In genomic region chr4:139743626-139744025, GRCm38 (mm10) we compare ENCODE assay signal across 14 mouse cellular contexts.
"Had no signal": no experiment of that assay in that cellular context is flagged by ENCODE, and none has a peak within 500 bp of the region (broad histone marks: within the 10 kb centered on the region; RNA-seq: fewer than 3 reads in every experiment).

No protein-coding gene starts in this region.

- H3K4me3 ChIP-seq: layer of hippocampus, adult 2 months; liver, embryonic 12.5 days; liver, embryonic 15.5 days had no signal

- DNase-seq: kidney, adult 18-20 months; kidney, postnatal 25 days; layer of hippocampus, adult 9-11 months; lung, adult 2 months; lung, postnatal 14 days; lung, postnatal 4 days; midbrain, embryonic 14.5 days; thymus, postnatal 25 days had no signal

- H3K36me3 ChIP-seq: liver, embryonic 12.5 days; liver, embryonic 15.5 days had no signal

- H3K27me3 ChIP-seq: liver, embryonic 12.5 days; liver, embryonic 15.5 days had no signal

- H3K9ac ChIP-seq: liver, embryonic 12.5 days; liver, embryonic 15.5 days had no signal

- H3K4me2 ChIP-seq: liver, embryonic 12.5 days; liver, embryonic 15.5 days had no signal

- H3K9me3 ChIP-seq: liver, embryonic 12.5 days; liver, embryonic 15.5 days had no signal

- ATAC-seq: inflammation-experienced regulatory T-cells, adult 6 months; intestine, embryonic 16.5 days; liver, embryonic 12.5 days had no signal

- H3K27ac ChIP-seq: kidney, postnatal 0 days; layer of hippocampus, adult 2 months; liver, embryonic 12.5 days; liver, embryonic 15.5 days had no signal

- H3K4me1 ChIP-seq: liver, embryonic 12.5 days; liver, embryonic 15.5 days had no signal
